Mouse (Mus musculus) stomach, embryonic 16.5 days (tissue): ENCODE measurements around the gene Bhlhe23. TPM values are rescaled to one million over a fixed set of nuclear protein-coding genes. Genes with fewer than 3 reads are reported as not detected.

ENCODE experiments used
- ATAC-seq: fragments of 200-750 bp; cut with Nextera tagmentation; 2 replicates; pipeline ENCODE4 v1.8.0; 2017; ENCODE audit warnings: moderate number of reproducible peaks, moderate TSS enrichment; ENCODE audit not compliant: insufficient read depth, low FRiP score
- H3K27ac ChIP-seq: fragments of 300-500 bp; sonication (generic); 2 replicates; pipeline ENCODE4 v1.5.1; 2014; ENCODE audit warnings: low read length
- H3K27me3 ChIP-seq: fragments of 300-500 bp; sonication (generic); 2 replicates; pipeline ENCODE4 v1.6.1; 2014; ENCODE audit warnings: low read length, control low read depth, mixed read lengths; ENCODE audit not compliant: control insufficient read depth, insufficient read depth
- H3K36me3 ChIP-seq: fragments of 300-500 bp; sonication (generic); 2 replicates; pipeline ENCODE4 v1.6.1; 2014; ENCODE audit warnings: low read length; ENCODE audit not compliant: control insufficient read depth, insufficient read depth
- H3K4me1 ChIP-seq: fragments of 300-500 bp; sonication (generic); 2 replicates; pipeline ENCODE4 v1.6.1; 2014; ENCODE audit warnings: low read length, control low read depth, mixed read lengths; ENCODE audit not compliant: control insufficient read depth, insufficient read depth
- H3K4me2 ChIP-seq: fragments of 300-500 bp; sonication (generic); 2 replicates; pipeline ENCODE4 v1.6.1; 2014; ENCODE audit warnings: low read depth, low read length, mixed read lengths
- H3K4me3 ChIP-seq: fragments of 300-500 bp; sonication (generic); replicated peaks from 2 replicates; pipeline ENCODE4 v1.5.1; 2014; ENCODE audit warnings: mild to moderate bottlenecking, low read length
- H3K9ac ChIP-seq: fragments of 300-500 bp; sonication (generic); 2 replicates; pipeline ENCODE4 v1.6.1; 2014; ENCODE audit warnings: low read length
- H3K9me3 ChIP-seq: fragments of 300-500 bp; sonication (generic); replicated peaks from 2 replicates; pipeline ENCODE4 v1.6.1; 2016; ENCODE audit warnings: low read length, control low read depth; ENCODE audit not compliant: control insufficient read depth
- WGBS: fragments of 180-500 bp; shearing (Covaris S2); extraction: QIAGEN DNeasy Blood & Tissue Kit; methylation state at CpG from one replicate; pipeline ENCODE4 v1.1.7; 2014; 5-methylcytosine and 5-hydroxymethylcytosine counted together
- polyA plus RNA-seq: library from polyadenylated mRNA; unstranded; fragments of >200 nt; fragmentation: Nextera tagmentation; extraction: Ambion mirVana; gene quantifications from 2 replicates; pipeline ENCODE4 v1.2.1, GENCODE M21; 2015

The Bhlhe23 gene
- polyA plus RNA-seq, 1 experiment from 2014 or later = not detected

DNA sequence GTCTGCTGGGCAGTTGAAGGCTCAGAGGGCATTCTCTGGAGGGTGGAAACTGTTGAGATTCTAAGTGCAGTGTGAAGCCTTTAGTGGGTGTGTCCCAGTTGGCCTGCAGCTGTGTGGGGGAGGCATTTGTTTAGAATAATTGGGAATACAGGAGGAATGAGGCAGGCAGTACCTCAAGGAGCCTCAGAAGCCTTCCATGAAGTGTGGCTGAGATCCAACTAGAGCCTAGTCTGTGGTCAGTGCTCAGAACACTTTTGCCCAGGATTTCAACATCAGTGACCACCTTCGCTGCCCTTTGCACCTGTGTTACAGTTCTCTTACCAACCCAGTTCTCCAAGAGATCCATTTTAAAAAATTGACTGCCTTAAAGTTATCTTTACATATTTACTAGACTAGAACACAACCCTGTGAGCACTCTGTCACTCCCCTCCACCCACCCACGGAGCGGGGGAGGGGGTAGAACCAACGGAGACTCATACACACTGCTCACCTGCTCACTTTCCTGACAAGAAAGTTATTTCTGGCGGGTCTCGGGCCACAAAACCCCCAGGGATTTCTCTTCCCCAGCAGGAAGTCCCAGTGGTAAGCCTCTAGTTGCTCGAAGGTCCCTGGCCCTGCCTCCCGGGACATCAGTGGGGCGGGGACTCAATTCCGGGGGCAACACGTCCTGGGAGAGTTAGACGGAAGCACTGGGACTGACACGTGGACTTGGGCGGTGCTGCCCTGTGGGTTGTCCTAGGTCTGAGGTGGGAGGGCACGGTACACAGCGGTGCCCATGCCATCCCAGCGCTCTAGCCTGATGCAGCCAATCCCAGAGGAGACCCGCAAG is 51.9 kb downstream of the Bhlhe23 start, which contains the start of gene Slc17a9:
TSS of gene Slc17a9 (plus strand) at position 679 of the 829 bp plus-strand sequence.
- Histone ChIP-seq H3K36me3 (peaks cover 10% of the 10 kb centered on the region; the same call in 1 of the 2 replicates), H3K4me2 (peak within 1 kb of the TSS; percentile 65), H3K27me3 (no peaks in the 10 kb centered on the region), H3K9ac (peak within 1 kb of the TSS; percentile 65), H3K4me3 (peak within 1 kb of the TSS; percentile 37), H3K27ac (peak within 1 kb of the TSS; percentile 62), H3K9me3 (no peaks in the 10 kb centered on the region), H3K4me1 (peaks cover 16% of the 10 kb centered on the region)
- peak; percentile 92 for ATAC-seq
- 4% methylated on average over 18 of the region's 18 CpGs for WGBS

Other genes with a start within 250 kb of the Bhlhe23 start
- gene Mrgbp, start 195.6 kb downstream of the Bhlhe23 start, polyA plus RNA-seq = 22.7 and 22.8 TPM in 2 replicates
- 35.0 and 39.5 TPM in 2 replicates for gene Ogfr, start 187.7 kb downstream of the Bhlhe23 start, polyA plus RNA-seq
- gene Col9a3, start 179.1 kb downstream of the Bhlhe23 start, polyA plus RNA-seq = 6.6 and 9.0 TPM in 2 replicates
- 0.12 TPM in 1 of 2 replicates, not detected in the other for gene Tcfl5, start 134.2 kb downstream of the Bhlhe23 start, polyA plus RNA-seq
- 23.9 and 26.7 TPM in 2 replicates for gene Dido1, start 66.9 kb downstream of the Bhlhe23 start, polyA plus RNA-seq
- 60.7 and 65.8 TPM in 2 replicates for gene Gid8, start 66.8 kb downstream of the Bhlhe23 start, polyA plus RNA-seq
- 4.9 and 5.1 TPM in 2 replicates for gene Slc17a9, start 51.6 kb downstream of the Bhlhe23 start, polyA plus RNA-seq
- gene Ythdf1, start 144.0 kb upstream of the Bhlhe23 start, polyA plus RNA-seq = 10.9 and 11.6 TPM in 2 replicates
- gene Birc7, start 152.1 kb upstream of the Bhlhe23 start, polyA plus RNA-seq = 0.15 TPM in 1 of 2 replicates, not detected in the other
- gene Nkain4, start 177.8 kb upstream of the Bhlhe23 start, polyA plus RNA-seq = 53.7 and 59.9 TPM in 2 replicates
- gene Arfgap1, start 190.3 kb upstream of the Bhlhe23 start, polyA plus RNA-seq = 104 and 108 TPM in 2 replicates
- gene Col20a1, start 209.6 kb upstream of the Bhlhe23 start, polyA plus RNA-seq = 0.94 TPM in 2 replicates